Mouse (Mus musculus) heart, postnatal 0 days (tissue): ENCODE data around the gene Ttc23.

Source experiments
- CTCF ChIP-seq: IDR thresholded peaks from 2 replicates; pipeline ENCODE4 v1.5.1; 2016; ENCODE audit warnings: antibody characterized with exemption, control low read depth, low read depth
- EP300 ChIP-seq: IDR thresholded peaks from 2 replicates; pipeline ENCODE4 v1.6.1; 2016; ENCODE audit warnings: antibody characterized with exemption, low read depth

DNA sequence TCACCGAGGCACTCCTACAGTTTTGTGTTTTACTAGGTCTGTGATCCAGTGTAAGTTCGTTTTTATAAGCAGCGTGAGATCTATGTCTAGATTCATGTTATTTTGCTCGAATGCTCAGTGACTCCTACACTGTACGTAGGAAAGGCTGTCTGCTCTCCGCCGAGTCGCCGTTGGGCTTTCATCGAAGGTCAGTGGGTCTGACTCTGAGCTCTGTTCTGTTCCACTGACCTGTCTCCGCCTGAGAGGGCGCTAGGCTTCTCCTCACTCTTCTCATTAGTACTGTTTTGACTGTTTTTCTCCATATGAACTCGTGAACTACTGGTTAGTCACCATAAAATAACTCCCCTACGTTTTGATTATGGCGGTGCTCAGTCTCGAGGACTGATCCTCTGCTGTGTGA is 35.8 kb downstream of the Ttc23 start:
- TF ChIP-seq EP300 (no peak), CTCF (no peak)
